Mouse (Mus musculus) cortical plate, adult 2 months (tissue): ENCODE data around the gene Ptprt.

Experiments
- CTCF ChIP-seq: fragments of 200-500 bp; IDR thresholded peaks from 2 replicates; pipeline ENCODE4 v1.5.1; 2011; ENCODE audit warnings: mild to moderate bottlenecking, control low read depth, low read length; ENCODE audit not compliant: insufficient read depth; ENCODE audit errors: extremely low read depth
- POLR2A ChIP-seq: fragments of 200-500 bp; IDR thresholded peaks from 2 replicates; pipeline ENCODE4 v1.6.1; 2011; ENCODE audit warnings: mild to moderate bottlenecking, low read length, control low read depth; ENCODE audit not compliant: insufficient read depth; ENCODE audit errors: extremely low read depth

DNA sequence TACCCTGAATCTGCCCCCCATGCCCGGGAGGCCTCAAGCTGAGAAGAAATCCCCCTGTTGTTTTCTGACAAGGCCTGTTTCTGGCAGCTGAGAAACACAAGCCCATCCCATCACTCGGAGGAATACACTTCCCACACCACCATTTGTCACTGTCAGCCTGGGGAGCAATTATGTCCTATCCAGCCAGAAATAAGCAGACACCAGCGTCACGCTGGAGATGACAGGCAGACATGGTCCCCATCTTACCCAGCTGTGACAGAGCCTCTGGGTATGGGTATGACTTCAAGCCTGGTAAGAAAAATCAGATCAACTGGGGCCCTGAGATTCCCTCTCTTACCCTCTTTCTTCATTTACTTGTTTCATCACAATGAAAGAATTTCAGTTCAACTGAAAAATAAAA, 625.3 kb downstream of the Ptprt start:
- no peak for TF ChIP-seq POLR2A
- TF ChIP-seq CTCF = no peak
